ENCODE assay signal across 16 mouse cellular contexts in genomic region chr7:105783861-105784260, GRCm38 (mm10). TPM values are rescaled to one million over a fixed set of nuclear protein-coding genes. Genes with fewer than 3 reads are reported as not detected.
DNase-seq lines count a peak whose midpoint lies in the region; ATAC-seq and TF ChIP-seq lines count a peak whose summit lies in the region.
"Had no signal": no experiment of that assay in that cellular context is flagged by ENCODE, and none has a peak within 500 bp of the region (broad histone marks: within the 10 kb centered on the region; RNA-seq: fewer than 3 reads in every experiment).

No protein-coding gene starts in this region.

- H3K9ac ChIP-seq in forebrain, embryonic 12.5 days: no peak overlapping the region
- H3K9ac ChIP-seq in forebrain, embryonic 11.5 days (ENCODE audit: low read length): no peak overlapping the region
- no peak overlapping the region; the same call in 1 of the 2 replicates for H3K9ac ChIP-seq in kidney, embryonic 14.5 days (ENCODE audit: low read depth, low read length)
- 0 out of 2 replicates have a peak overlapping the region, but pooled peaks have one; percentile 3 for H3K9ac ChIP-seq in midbrain, embryonic 15.5 days

- WGBS in forebrain, embryonic 12.5 days: 51% methylated on average over 4 of the region's 4 CpGs
- WGBS in forebrain, embryonic 11.5 days: 60% methylated on average over 4 of the region's 4 CpGs
- 41% methylated on average over 4 of the region's 4 CpGs for WGBS in kidney, embryonic 14.5 days
- 46% methylated on average over 4 of the region's 4 CpGs for WGBS in midbrain, embryonic 15.5 days

- H3K4me2 ChIP-seq in forebrain, embryonic 12.5 days: peak overlapping the region; percentile 78; the same call in 1 of the 2 replicates
- H3K4me2 ChIP-seq in forebrain, embryonic 11.5 days (ENCODE audit: low read depth, low read length, severe bottlenecking): no peak overlapping the region
- H3K4me2 ChIP-seq in kidney, embryonic 14.5 days (replicated peaks; ENCODE audit: low read depth, low read length): 0 out of 2 replicates have a peak overlapping the region, but pooled peaks have one; percentile 11
- peak overlapping the region; percentile 68 for H3K4me2 ChIP-seq in midbrain, embryonic 15.5 days

- no peak overlapping the region for H3K27ac ChIP-seq in forebrain, embryonic 12.5 days
- H3K27ac ChIP-seq in forebrain, embryonic 11.5 days (ENCODE audit: low read depth, low read length): no peak overlapping the region
- H3K27ac ChIP-seq in kidney, embryonic 14.5 days (ENCODE audit: low read depth, low read length): no peak overlapping the region
- peak overlapping the region; percentile 39 for H3K27ac ChIP-seq in embryonic fibroblast, embryonic 13.5 days (ENCODE audit: insufficient read depth, low read length)
- 0 out of 2 replicates have a peak overlapping the region, but pooled peaks have one; percentile 23 for H3K27ac ChIP-seq in midbrain, embryonic 15.5 days

- H3K4me3 ChIP-seq in forebrain, embryonic 12.5 days (replicated peaks): no peak overlapping the region
- H3K4me3 ChIP-seq in forebrain, embryonic 11.5 days (ENCODE audit: low read depth, low read length): no peak overlapping the region
- H3K4me3 ChIP-seq in kidney, embryonic 14.5 days (ENCODE audit: low read length): no peak overlapping the region
- H3K4me3 ChIP-seq in embryonic fibroblast, embryonic 13.5 days (ENCODE audit: insufficient read depth, low read length): no peak overlapping the region
- H3K4me3 ChIP-seq in midbrain, embryonic 15.5 days: peak overlapping the region; percentile 86; the same call in 1 of the 2 replicates
- H3K4me3 ChIP-seq: erythroblast, embryonic 14.5 days had no signal

- no peak for DNase-seq in forebrain, embryonic 11.5 days (ENCODE audit: low spot score)
- no peak for DNase-seq in kidney, postnatal 36 days
- no peak for DNase-seq in layer of hippocampus, adult 8-10 months (ENCODE audit: low spot score in 2 of 2)
- DNase-seq in lung, postnatal 10 days: no peak
- DNase-seq: adrenal gland, postnatal 14 days; cerebellum, postnatal 36 days; gastrocnemius, postnatal 10 days; heart, postnatal 4 days; kidney, adult 9 months; liver; right cerebral cortex, postnatal 25 days had no signal

- no peak for TF ChIP-seq CTCF in embryonic fibroblast, embryonic 13.5 days (IDR thresholded peaks at IDR 0.05; ENCODE audit: borderline replicate concordance, insufficient read depth, low read length)

- H3K4me1 ChIP-seq in forebrain, embryonic 12.5 days: peaks cover 54% of the 10 kb centered on the region
- H3K4me1 ChIP-seq in forebrain, embryonic 11.5 days (replicated peaks; ENCODE audit: control insufficient read depth, insufficient read depth, low read length): peaks cover 18% of the 10 kb centered on the region
- peaks cover 32% of the 10 kb centered on the region for H3K4me1 ChIP-seq in kidney, embryonic 14.5 days (ENCODE audit: control insufficient read depth, insufficient read depth, low read length)
- H3K4me1 ChIP-seq in embryonic fibroblast, embryonic 13.5 days (ENCODE audit: control insufficient read depth, insufficient read depth, low read length): peaks cover 24% of the 10 kb centered on the region
- peaks cover 58% of the 10 kb centered on the region for H3K4me1 ChIP-seq in midbrain, embryonic 15.5 days

- no peak for ATAC-seq in forebrain, embryonic 12.5 days (ENCODE audit: low FRiP score)
- ATAC-seq in forebrain, embryonic 11.5 days (replicated peaks; ENCODE audit: low FRiP score): no peak
- ATAC-seq in kidney, embryonic 14.5 days (ENCODE audit: low FRiP score, low TSS enrichment): no peak
- ATAC-seq in midbrain, embryonic 15.5 days (replicated peaks): no peak

- H3K27me3 ChIP-seq in forebrain, embryonic 12.5 days: no peaks in the 10 kb centered on the region
- no peaks in the 10 kb centered on the region for H3K27me3 ChIP-seq in forebrain, embryonic 11.5 days (ENCODE audit: control insufficient read depth, insufficient read depth, low read length)
- H3K27me3 ChIP-seq in kidney, embryonic 14.5 days (ENCODE audit: control insufficient read depth, insufficient read depth, low read length): no peaks in the 10 kb centered on the region
- no peaks in the 10 kb centered on the region for H3K27me3 ChIP-seq in midbrain, embryonic 15.5 days (replicated peaks)

- no peaks in the 10 kb centered on the region for H3K9me3 ChIP-seq in forebrain, embryonic 12.5 days
- no peaks in the 10 kb centered on the region for H3K9me3 ChIP-seq in forebrain, embryonic 11.5 days (ENCODE audit: control insufficient read depth, low read length)
- no peaks in the 10 kb centered on the region for H3K9me3 ChIP-seq in kidney, embryonic 14.5 days (ENCODE audit: control insufficient read depth, low read length)
- no peaks in the 10 kb centered on the region for H3K9me3 ChIP-seq in midbrain, embryonic 15.5 days

- TF ChIP-seq POLR2A in embryonic fibroblast, embryonic 13.5 days (IDR thresholded peaks at IDR 0.05; ENCODE audit: low read depth, low read length): no peak

- peaks cover 55% of the 10 kb centered on the region for H3K36me3 ChIP-seq in forebrain, embryonic 12.5 days (replicated peaks)
- H3K36me3 ChIP-seq in forebrain, embryonic 11.5 days (ENCODE audit: control insufficient read depth, insufficient read depth, low read length): no peaks in the 10 kb centered on the region; the same call in 1 of the 2 replicates
- peaks cover 30% of the 10 kb centered on the region for H3K36me3 ChIP-seq in kidney, embryonic 14.5 days (ENCODE audit: control insufficient read depth, insufficient read depth, low read length)
- H3K36me3 ChIP-seq in midbrain, embryonic 15.5 days (replicated peaks): peaks cover 29% of the 10 kb centered on the region; the same call in 1 of the 2 replicates

RNA-seq across cellular contexts. Expression of gene Dchs1, which starts 3.6 kb away (rescaled TPM):
- 22.9 and 25.0 TPM in 2 replicates for polyA plus RNA-seq in forebrain, embryonic 12.5 days (2016; fragmentation: Nextera tagmentation; extraction: Ambion mirVana)
- polyA plus RNA-seq in forebrain, embryonic 11.5 days (2014; fragmentation: Nextera tagmentation; extraction: Ambion mirVana): 21.3 and 21.4 TPM in 2 replicates
- polyA plus RNA-seq in kidney, embryonic 14.5 days (2014; fragmentation: Nextera tagmentation; extraction: Ambion mirVana): 13.1 and 19.0 TPM in 2 replicates
- 12.8 and 28.6 TPM in 2 replicates for polyA plus RNA-seq in embryonic fibroblast, embryonic 13.5 days (2011; ENCODE audit: insufficient read length, low read depth, missing spikeins)
- polyA plus RNA-seq in midbrain, embryonic 15.5 days (2015; fragmentation: Nextera tagmentation; extraction: Ambion mirVana): 17.9 and 19.0 TPM in 2 replicates
- 10 to 100 TPM; 11.6 to 13.1 (median 12.1) TPM for total RNA-seq in layer of hippocampus, adult 8-10 months (2022)
- polyA plus RNA-seq: erythroblast, embryonic 14.5 days had no signal

RNA-seq across cellular contexts. Expression of gene Mrpl17, which starts 27.0 kb away (rescaled TPM):
- 231 and 236 TPM in 2 replicates for polyA plus RNA-seq in forebrain, embryonic 12.5 days (2016; fragmentation: Nextera tagmentation; extraction: Ambion mirVana)
- 274 and 275 TPM in 2 replicates for polyA plus RNA-seq in forebrain, embryonic 11.5 days (2014; fragmentation: Nextera tagmentation; extraction: Ambion mirVana)
- polyA plus RNA-seq in kidney, embryonic 14.5 days (2014; fragmentation: Nextera tagmentation; extraction: Ambion mirVana): 434 and 459 TPM in 2 replicates
- 129 and 140 TPM in 2 replicates for polyA plus RNA-seq in embryonic fibroblast, embryonic 13.5 days (2011; ENCODE audit: insufficient read length, low read depth, missing spikeins)
- 173 and 175 TPM in 2 replicates for polyA plus RNA-seq in midbrain, embryonic 15.5 days (2015; fragmentation: Nextera tagmentation; extraction: Ambion mirVana)
- total RNA-seq in layer of hippocampus, adult 8-10 months (2022): 100 to 1,000 TPM in 2 of 4 experiments, 10 to 100 TPM in 2; 91.3 to 108 (median 100) TPM

RNA-seq across cellular contexts. Expression of gene Tpp1, which starts 31.8 kb away (rescaled TPM):
- 45.8 and 48.3 TPM in 2 replicates for polyA plus RNA-seq in forebrain, embryonic 12.5 days (2016; fragmentation: Nextera tagmentation; extraction: Ambion mirVana)
- 53.9 and 62.7 TPM in 2 replicates for polyA plus RNA-seq in forebrain, embryonic 11.5 days (2014; fragmentation: Nextera tagmentation; extraction: Ambion mirVana)
- polyA plus RNA-seq in kidney, embryonic 14.5 days (2014; fragmentation: Nextera tagmentation; extraction: Ambion mirVana): 58.0 and 86.4 TPM in 2 replicates
- polyA plus RNA-seq in embryonic fibroblast, embryonic 13.5 days (2011; ENCODE audit: insufficient read length, low read depth, missing spikeins): 200 and 265 TPM in 2 replicates
- 38.7 and 43.4 TPM in 2 replicates for polyA plus RNA-seq in midbrain, embryonic 15.5 days (2015; fragmentation: Nextera tagmentation; extraction: Ambion mirVana)
- 100 to 1,000 TPM in 1 of 4 experiments, 10 to 100 TPM in 3; 62.3 to 111 (median 75.7) TPM for total RNA-seq in layer of hippocampus, adult 8-10 months (2022)

RNA-seq across cellular contexts. Expression of gene Taf10, which starts 39.7 kb away (rescaled TPM):
- polyA plus RNA-seq in forebrain, embryonic 12.5 days (2016; fragmentation: Nextera tagmentation; extraction: Ambion mirVana): 145 and 170 TPM in 2 replicates
- polyA plus RNA-seq in forebrain, embryonic 11.5 days (2014; fragmentation: Nextera tagmentation; extraction: Ambion mirVana): 196 and 204 TPM in 2 replicates
- polyA plus RNA-seq in kidney, embryonic 14.5 days (2014; fragmentation: Nextera tagmentation; extraction: Ambion mirVana): 180 and 241 TPM in 2 replicates
- 146 and 155 TPM in 2 replicates for polyA plus RNA-seq in embryonic fibroblast, embryonic 13.5 days (2011; ENCODE audit: insufficient read length, low read depth, missing spikeins)
- polyA plus RNA-seq in midbrain, embryonic 15.5 days (2015; fragmentation: Nextera tagmentation; extraction: Ambion mirVana): 89.7 and 99.0 TPM in 2 replicates
- total RNA-seq in layer of hippocampus, adult 8-10 months (2022): 100 to 1,000 TPM; 102 to 123 (median 111) TPM

RNA-seq across cellular contexts. Expression of gene Rrp8, which starts 46.7 kb away (rescaled TPM):
- 39.5 and 41.5 TPM in 2 replicates for polyA plus RNA-seq in forebrain, embryonic 12.5 days (2016; fragmentation: Nextera tagmentation; extraction: Ambion mirVana)
- 40.6 and 41.4 TPM in 2 replicates for polyA plus RNA-seq in forebrain, embryonic 11.5 days (2014; fragmentation: Nextera tagmentation; extraction: Ambion mirVana)
- polyA plus RNA-seq in kidney, embryonic 14.5 days (2014; fragmentation: Nextera tagmentation; extraction: Ambion mirVana): 28.5 and 46.7 TPM in 2 replicates
- 46.0 and 47.7 TPM in 2 replicates for polyA plus RNA-seq in embryonic fibroblast, embryonic 13.5 days (2011; ENCODE audit: insufficient read length, low read depth, missing spikeins)
- 22.4 and 22.9 TPM in 2 replicates for polyA plus RNA-seq in midbrain, embryonic 15.5 days (2015; fragmentation: Nextera tagmentation; extraction: Ambion mirVana)
- 10 to 100 TPM in 3 of 4 experiments, 1 to 10 TPM in 1; 9.6 to 13.0 (median 12.7) TPM for total RNA-seq in layer of hippocampus, adult 8-10 months (2022)

Comparison
In these comparisons a context has a peak if more than half of its experiments do, and no peak if none do; other contexts are left out.
1. H3K27ac ChIP-seq: peak in embryonic fibroblast, embryonic 13.5 days (single experiment) and midbrain, embryonic 15.5 days (single experiment); none in forebrain, embryonic 12.5 days (single experiment), forebrain, embryonic 11.5 days (single experiment) and kidney, embryonic 14.5 days (single experiment).